Mouse (Mus musculus): ENCODE data around the gene Acsf3. TPM values are rescaled to one million over a fixed set of nuclear protein-coding genes. Genes with fewer than 3 reads are reported as not detected.
A peak's percentile ranks its signal among the peaks of the same experiment; 100 is the strongest.

The Acsf3 gene
- total and polyA plus RNA-seq, 2 experiments: 12.8 to 38.4 TPM

DNA sequence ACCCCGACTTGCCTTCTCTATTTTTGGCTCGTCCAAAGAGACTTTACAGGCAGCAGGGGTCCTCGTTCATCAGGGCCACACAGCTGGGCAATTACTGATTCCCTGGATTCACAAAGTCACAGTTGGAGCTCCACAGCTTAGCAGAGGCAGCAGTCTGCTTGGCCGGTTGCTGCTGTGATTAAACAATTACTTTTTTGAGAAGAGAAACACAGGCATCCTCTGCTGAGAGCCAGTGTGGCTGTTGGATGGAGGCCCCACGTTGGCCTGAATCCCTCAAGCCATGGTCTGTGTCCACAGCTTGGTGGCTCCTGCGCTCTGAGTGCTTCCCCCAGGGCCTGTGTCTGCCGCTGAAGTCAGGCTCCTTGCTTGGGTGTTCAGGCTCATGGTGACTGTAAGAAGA is 39.3 kb downstream of the Acsf3 start:
- no peak for DNase-seq (ENCODE audit: extremely low read depth, low read depth, low spot score)
- Histone ChIP-seq H3K27me3 (ENCODE audit: control insufficient read depth, insufficient read depth, low read length) (no peaks in the 10 kb centered on the region), H3K79me2 (ENCODE audit: control insufficient read depth, insufficient read depth, low read length) (no peaks in the 10 kb centered on the region), H3K4me3 (ENCODE audit: insufficient read depth, low read depth, low read length) (no peak overlapping the region), H3K4me1 (ENCODE audit: control insufficient read depth, insufficient read depth, low read length) (no peaks in the 10 kb centered on the region), H3K27ac (replicated peaks; ENCODE audit: insufficient read depth, low read depth, low read length) (no peak overlapping the region), H3K36me3 (ENCODE audit: control insufficient read depth, insufficient read depth, low read length) (no peaks in the 10 kb centered on the region), H3K9ac (ENCODE audit: low read depth, low read length) (no peak overlapping the region)
- TF ChIP-seq CTCF (IDR thresholded peaks at IDR 0.05; ENCODE audit: low read depth, low read length) (no peak), POLR2A (IDR thresholded peaks at IDR 0.05; ENCODE audit: extremely low read depth, insufficient read depth, low read length) (no peak)
- WGBS: 74% methylated on average over 7 of the region's 7 CpGs

DNA sequence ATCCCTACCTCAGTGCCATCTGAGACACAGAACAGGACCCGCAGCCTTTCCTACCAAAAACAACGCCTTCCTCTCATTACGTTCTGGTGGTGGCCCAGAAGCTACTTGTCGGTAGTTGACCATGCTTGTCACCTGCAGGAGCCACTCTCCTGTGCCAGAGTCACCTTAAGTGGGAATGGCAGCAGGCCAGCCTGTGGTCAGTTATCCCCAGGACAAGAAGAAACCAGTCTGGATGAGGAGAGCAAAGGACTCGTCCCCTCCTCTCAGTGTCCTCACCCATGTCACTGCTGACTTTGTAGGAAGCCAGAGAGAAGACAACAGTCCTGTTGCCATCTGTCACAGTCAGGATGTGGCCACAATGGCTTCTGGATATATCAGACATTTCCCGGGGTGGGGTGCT is 41.7 kb downstream of the Acsf3 start:
- Histone ChIP-seq H3K9ac (ENCODE audit: low read depth, low read length) (no peak overlapping the region), H3K4me3 (ENCODE audit: insufficient read depth, low read depth, low read length) (no peak overlapping the region), H3K27ac (replicated peaks; ENCODE audit: insufficient read depth, low read depth, low read length) (no peak overlapping the region), H3K36me3 (ENCODE audit: control insufficient read depth, insufficient read depth, low read length) (no peaks in the 10 kb centered on the region), H3K79me2 (ENCODE audit: control insufficient read depth, insufficient read depth, low read length) (no peaks in the 10 kb centered on the region), H3K27me3 (ENCODE audit: control insufficient read depth, insufficient read depth, low read length) (no peaks in the 10 kb centered on the region), H3K4me1 (ENCODE audit: control insufficient read depth, insufficient read depth, low read length) (no peaks in the 10 kb centered on the region)
- TF ChIP-seq POLR2A (IDR thresholded peaks at IDR 0.05; ENCODE audit: extremely low read depth, insufficient read depth, low read length): no peak
- no peak for TF ChIP-seq CTCF (IDR thresholded peaks at IDR 0.05; ENCODE audit: low read depth, low read length)
- DNase-seq (ENCODE audit: extremely low read depth, low read depth, low spot score): no peak
- 93% methylated on average over 6 of the region's 6 CpGs for WGBS

DNA sequence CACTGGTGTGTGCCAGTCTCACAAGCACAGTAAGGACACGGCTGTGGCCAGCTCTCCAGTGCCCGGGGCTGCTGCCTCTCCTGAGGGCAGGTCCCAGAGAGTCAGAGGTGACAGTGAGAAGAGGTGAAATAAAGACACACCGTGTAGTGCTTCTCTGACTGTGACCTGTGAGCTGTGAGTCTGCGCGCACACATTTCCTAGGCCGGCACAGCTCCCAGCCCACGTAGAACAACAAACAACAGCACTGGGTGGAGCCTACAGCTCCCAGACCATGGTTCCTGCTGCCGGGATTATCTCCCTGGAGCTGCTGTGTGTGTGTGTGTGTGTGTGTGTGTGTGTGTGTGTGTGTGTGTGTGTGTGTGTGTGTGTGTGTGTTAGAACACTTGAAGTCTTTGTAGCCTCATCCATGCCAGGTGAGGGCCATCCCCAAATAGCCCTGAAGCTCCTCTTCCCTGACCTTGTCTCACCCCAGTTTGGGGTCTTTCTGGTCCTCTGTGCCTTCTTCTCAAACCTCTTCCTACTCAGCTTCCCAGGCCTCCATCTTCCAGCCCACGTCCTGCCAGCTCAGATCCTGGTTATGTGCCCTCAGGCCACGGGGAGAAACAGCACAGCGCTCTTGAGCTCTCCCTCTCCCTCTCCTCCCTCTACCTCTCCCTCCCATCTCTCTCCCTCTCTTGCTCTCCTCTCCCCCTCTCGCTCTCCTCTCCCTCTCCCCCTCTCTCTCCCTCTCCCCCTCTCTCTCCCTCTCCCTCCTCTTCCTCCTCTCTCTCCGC is 42.6 kb downstream of the Acsf3 start:
- H3K4me1 ChIP-seq (ENCODE audit: control insufficient read depth, insufficient read depth, low read length): no peaks in the 10 kb centered on the region
- no peaks in the 10 kb centered on the region for H3K27me3 ChIP-seq (ENCODE audit: control insufficient read depth, insufficient read depth, low read length)
- 59% methylated on average over 13 of the region's 13 CpGs for WGBS
- no peak overlapping the region for H3K4me3 ChIP-seq (ENCODE audit: insufficient read depth, low read depth, low read length)
- H3K79me2 ChIP-seq (ENCODE audit: control insufficient read depth, insufficient read depth, low read length): no peaks in the 10 kb centered on the region
- no peak overlapping the region for H3K9ac ChIP-seq (ENCODE audit: low read depth, low read length)
- no peak overlapping the region for H3K27ac ChIP-seq (replicated peaks; ENCODE audit: insufficient read depth, low read depth, low read length)
- no peaks in the 10 kb centered on the region for H3K36me3 ChIP-seq (ENCODE audit: control insufficient read depth, insufficient read depth, low read length)
- no peak for DNase-seq (ENCODE audit: extremely low read depth, low read depth, low spot score)
- TF ChIP-seq POLR2A (IDR thresholded peaks at IDR 0.05; ENCODE audit: extremely low read depth, insufficient read depth, low read length) (no peak), CTCF (IDR thresholded peaks at IDR 0.05; ENCODE audit: low read depth, low read length) (no peak)

DNA sequence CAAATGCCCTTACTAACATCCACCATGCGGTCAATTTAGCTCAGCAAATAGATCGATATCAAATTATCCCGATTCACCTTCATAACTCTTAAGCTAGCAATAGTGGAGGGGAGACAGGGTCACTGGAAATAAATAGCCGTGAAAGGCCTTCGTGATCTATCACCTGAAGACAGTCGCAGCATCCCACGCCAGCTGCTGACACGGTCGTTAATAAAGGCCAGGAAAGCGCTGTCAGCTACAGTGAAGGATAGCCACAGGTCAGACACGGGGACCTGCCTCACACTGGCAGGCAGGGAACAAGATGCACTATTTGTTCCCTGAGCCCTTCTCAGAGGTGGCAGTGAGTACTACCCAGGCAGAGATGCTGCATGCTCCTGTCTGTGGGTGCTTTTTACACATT is 44.5 kb downstream of the Acsf3 start:
- Histone ChIP-seq H3K27ac (replicated peaks; ENCODE audit: insufficient read depth, low read depth, low read length) (no peak overlapping the region), H3K27me3 (ENCODE audit: control insufficient read depth, insufficient read depth, low read length) (no peaks in the 10 kb centered on the region), H3K79me2 (ENCODE audit: control insufficient read depth, insufficient read depth, low read length) (no peaks in the 10 kb centered on the region), H3K9ac (ENCODE audit: low read depth, low read length) (no peak overlapping the region), H3K4me1 (ENCODE audit: control insufficient read depth, insufficient read depth, low read length) (no peaks in the 10 kb centered on the region), H3K36me3 (ENCODE audit: control insufficient read depth, insufficient read depth, low read length) (no peaks in the 10 kb centered on the region), H3K4me3 (ENCODE audit: insufficient read depth, low read depth, low read length) (no peak overlapping the region)
- no peak for DNase-seq (ENCODE audit: extremely low read depth, low read depth, low spot score)
- WGBS: 78% methylated on average over 11 of the region's 11 CpGs
- TF ChIP-seq CTCF (IDR thresholded peaks at IDR 0.05; ENCODE audit: low read depth, low read length) (no peak), POLR2A (IDR thresholded peaks at IDR 0.05; ENCODE audit: extremely low read depth, insufficient read depth, low read length) (no peak)

DNA sequence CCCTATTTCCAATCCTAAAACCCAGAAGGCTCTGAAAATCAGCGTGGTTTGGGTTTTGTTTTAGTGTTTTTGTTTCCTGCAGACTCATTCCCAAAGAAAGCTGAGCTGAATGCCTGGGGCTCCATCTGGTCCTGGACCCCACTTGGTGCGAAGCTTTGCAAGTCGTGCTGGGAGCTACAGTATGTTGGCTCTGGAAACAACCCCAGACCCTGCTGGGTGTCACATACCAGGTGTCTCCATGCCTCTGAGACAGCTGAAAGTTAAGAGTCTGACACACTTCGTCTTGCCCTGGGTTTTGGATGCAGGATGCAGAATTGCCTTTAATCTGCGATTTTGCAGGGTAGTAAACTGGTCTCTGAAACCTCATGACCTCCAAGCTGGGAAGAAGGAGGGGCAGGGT is 49.3 kb downstream of the Acsf3 start:
- no peaks in the 10 kb centered on the region for H3K4me1 ChIP-seq (ENCODE audit: control insufficient read depth, insufficient read depth, low read length)
- TF ChIP-seq CTCF (IDR thresholded peaks at IDR 0.05; ENCODE audit: low read depth, low read length) (no peak), POLR2A (IDR thresholded peaks at IDR 0.05; ENCODE audit: extremely low read depth, insufficient read depth, low read length) (no peak)
- no peaks in the 10 kb centered on the region for H3K79me2 ChIP-seq (ENCODE audit: control insufficient read depth, insufficient read depth, low read length)
- H3K9ac ChIP-seq (ENCODE audit: low read depth, low read length): no peak overlapping the region
- H3K27me3 ChIP-seq (ENCODE audit: control insufficient read depth, insufficient read depth, low read length): no peaks in the 10 kb centered on the region
- no peak overlapping the region for H3K4me3 ChIP-seq (ENCODE audit: insufficient read depth, low read depth, low read length)
- H3K27ac ChIP-seq (replicated peaks; ENCODE audit: insufficient read depth, low read depth, low read length): no peak overlapping the region
- no peaks in the 10 kb centered on the region for H3K36me3 ChIP-seq (ENCODE audit: control insufficient read depth, insufficient read depth, low read length)
- WGBS: 72% methylated on average over 5 of the region's 5 CpGs
- DNase-seq (ENCODE audit: extremely low read depth, low read depth, low spot score): no peak

DNA sequence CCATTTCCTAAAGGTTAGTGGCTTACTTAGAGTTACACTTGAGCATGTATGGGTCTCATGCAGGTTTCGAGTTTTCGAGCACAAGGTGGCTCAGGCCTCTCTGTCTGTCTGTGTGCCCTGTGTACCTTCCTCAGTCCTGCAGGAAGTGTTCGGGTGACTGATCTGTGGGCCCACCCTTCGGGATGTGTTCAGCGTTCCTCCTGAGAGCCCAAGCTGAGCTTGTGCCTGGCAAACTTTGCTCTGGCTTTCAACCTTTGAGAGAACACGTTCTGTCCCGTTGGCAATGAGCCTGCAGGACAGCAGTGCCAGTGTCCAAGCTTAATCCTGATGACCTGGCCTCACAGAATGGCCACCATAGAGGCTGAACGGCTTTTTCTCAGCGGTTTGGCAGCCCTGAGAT is 49.7 kb downstream of the Acsf3 start:
- Histone ChIP-seq H3K79me2 (ENCODE audit: control insufficient read depth, insufficient read depth, low read length) (no peaks in the 10 kb centered on the region), H3K27me3 (ENCODE audit: control insufficient read depth, insufficient read depth, low read length) (no peaks in the 10 kb centered on the region), H3K4me3 (ENCODE audit: insufficient read depth, low read depth, low read length) (no peak overlapping the region), H3K9ac (ENCODE audit: low read depth, low read length) (no peak overlapping the region), H3K36me3 (ENCODE audit: control insufficient read depth, insufficient read depth, low read length) (no peaks in the 10 kb centered on the region), H3K27ac (replicated peaks; ENCODE audit: insufficient read depth, low read depth, low read length) (no peak overlapping the region), H3K4me1 (ENCODE audit: control insufficient read depth, insufficient read depth, low read length) (no peaks in the 10 kb centered on the region)
- peak; percentile 71 for DNase-seq (ENCODE audit: extremely low read depth, low read depth, low spot score)
- WGBS: 58% methylated on average over 9 of the region's 9 CpGs
- TF ChIP-seq CTCF (IDR thresholded peaks at IDR 0.05; ENCODE audit: low read depth, low read length) (no peak), POLR2A (IDR thresholded peaks at IDR 0.05; ENCODE audit: extremely low read depth, insufficient read depth, low read length) (no peak)
